Mouse (Mus musculus) ovary, postnatal 14 days (tissue): ENCODE measurements around the gene Akt2.
"Not testable (repeated sequence)": the region's sequence is repeated elsewhere in the genome, so short reads cannot be mapped to it uniquely, and the experiment has no call there.

Experiments used
- DNase-seq: peaks from one replicate; pipeline ENCODE4 v3.0.0; 2022; ENCODE audit warnings: low spot score

Akt2 gene

GRCm38 (mm10) chr7:27613751-27614499 is 22.6 kb downstream of the Akt2 start:
- DNase-seq = no peak

- DNase-seq = no peak
Observed at GRCm38 (mm10) chr7:27621028-27621427, 29.7 kb downstream of the Akt2 start.

DNA sequence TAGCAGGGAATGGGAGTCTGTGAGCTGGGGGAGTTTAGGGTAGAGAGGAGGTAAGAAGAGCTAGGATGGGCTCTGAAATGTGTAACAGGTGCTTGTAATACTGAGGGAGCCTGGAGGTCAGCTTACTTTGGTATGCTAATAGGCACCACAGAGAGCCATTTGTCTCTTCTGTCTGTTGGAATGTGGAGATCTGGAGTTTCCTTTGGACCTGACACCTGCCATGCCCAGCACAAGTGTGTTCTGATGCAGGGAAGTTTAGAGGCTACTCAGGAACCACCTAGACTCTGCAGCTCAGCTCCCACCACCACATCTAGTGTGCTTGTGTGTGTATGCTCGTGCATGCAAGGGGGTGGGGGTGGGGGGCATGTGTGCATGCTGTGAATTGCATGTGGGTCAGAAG is 30.9 kb downstream of the Akt2 start:
- DNase-seq = no peak

DNA sequence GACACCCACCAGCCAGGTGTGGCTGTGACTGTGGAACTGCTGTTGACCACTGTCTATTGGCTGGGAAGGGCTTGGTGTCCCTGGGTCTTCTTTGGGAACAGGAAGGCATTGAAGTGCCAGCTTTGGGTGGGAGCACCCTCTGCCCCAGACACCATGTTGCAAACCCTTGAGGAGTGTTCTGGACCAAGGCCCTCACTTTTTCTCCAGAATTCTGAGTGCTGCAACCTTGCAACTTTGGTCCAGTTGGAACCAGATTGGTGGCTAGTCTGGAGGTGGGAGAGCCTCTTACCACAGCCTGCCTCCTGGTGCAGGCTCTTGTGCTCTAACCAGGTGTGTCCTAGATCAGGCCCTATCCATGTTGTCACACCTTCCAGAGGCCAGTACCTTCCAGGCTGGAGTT is 33.6 kb downstream of the Akt2 start:
- no peak for DNase-seq

- DNase-seq = no peak
Observed at GRCm38 (mm10) chr7:27627707-27628106, 36.4 kb downstream of the Akt2 start.

DNA sequence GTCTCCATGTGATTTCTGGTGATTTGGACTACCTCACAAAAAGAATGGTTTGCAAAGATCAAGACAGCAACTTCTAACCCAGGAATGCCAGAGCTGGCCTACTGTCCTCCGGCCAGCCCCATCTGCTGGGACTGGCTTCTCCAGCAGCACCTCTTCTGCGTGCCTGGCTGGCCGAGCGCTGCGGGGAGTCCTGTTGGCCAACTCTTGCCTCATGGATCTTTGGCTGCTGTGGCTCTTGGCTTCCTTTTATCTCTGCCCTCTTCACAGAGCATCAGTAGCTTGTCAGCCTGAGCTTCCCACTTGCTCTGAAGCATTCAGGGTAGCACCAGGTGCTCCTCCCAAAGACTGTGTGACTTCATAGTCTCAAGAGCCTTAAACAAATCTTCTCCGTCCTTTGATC is 36.8 kb downstream of the Akt2 start:
- no peak for DNase-seq

GRCm38 (mm10) chr7:27628816-27629215 is 37.5 kb downstream of the Akt2 start:
- not testable (repeated sequence) for DNase-seq

DNA sequence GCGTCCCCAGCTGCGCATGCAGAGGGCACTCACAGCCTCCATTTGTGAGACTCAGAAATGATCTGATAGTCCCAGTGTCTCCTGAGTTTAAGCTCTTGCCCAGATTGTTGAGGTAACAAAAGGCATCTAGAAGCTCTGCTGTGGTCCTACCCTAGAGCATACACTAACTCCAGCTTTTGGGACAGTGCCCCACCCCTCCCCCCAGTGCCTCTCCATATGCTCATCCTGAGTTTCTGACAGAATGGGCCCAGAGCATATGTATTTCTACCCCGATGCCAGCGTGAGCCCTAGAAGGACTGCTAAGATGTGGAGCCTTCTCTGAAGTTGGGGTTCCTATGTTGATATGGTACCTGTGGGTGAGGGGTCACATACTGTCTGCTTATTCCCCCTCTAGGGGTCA is 40.1 kb downstream of the Akt2 start:
- no peak for DNase-seq

GRCm38 (mm10) chr7:27633166-27633565 is 41.8 kb downstream of the Akt2 start:
- DNase-seq = no peak

GRCm38 (mm10) chr7:27634691-27635090 is 43.3 kb downstream of the Akt2 start:
- DNase-seq = no peak

GRCm38 (mm10) chr7:27635094-27635493 is 43.7 kb downstream of the Akt2 start:
- not testable (repeated sequence) for DNase-seq

GRCm38 (mm10) chr7:27644471-27644870 is 53.1 kb downstream of the Akt2 start:
- no peak for DNase-seq

- DNase-seq = no peak
Observed at GRCm38 (mm10) chr7:27646516-27646915, 55.2 kb downstream of the Akt2 start.

- no peak for DNase-seq
Observed at GRCm38 (mm10) chr7:27647281-27648002, 56.1 kb downstream of the Akt2 start.

DNA sequence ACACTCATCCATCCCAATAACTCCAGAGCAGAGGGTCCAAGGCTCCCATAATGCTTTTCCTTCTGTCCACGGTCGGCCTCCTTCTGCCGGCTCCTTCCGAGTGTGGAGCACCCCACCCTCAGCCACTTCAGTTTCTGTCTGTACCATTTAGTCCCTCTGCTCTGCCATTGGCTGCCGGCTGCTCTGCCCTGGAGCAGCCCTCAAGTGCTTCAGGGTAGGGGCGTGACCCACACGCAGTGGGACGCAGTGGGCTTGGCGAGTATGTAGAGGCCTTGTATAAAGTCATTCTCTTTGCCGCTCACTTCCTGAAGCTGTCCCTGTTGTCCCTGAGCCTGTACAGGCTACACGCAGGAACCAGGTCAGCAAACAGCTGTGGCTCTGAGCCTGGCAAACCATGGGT is 58.4 kb downstream of the Akt2 start:
- no peak for DNase-seq

- DNase-seq = peak; percentile 71
Observed at GRCm38 (mm10) chr7:27650949-27651348, 59.6 kb downstream of the Akt2 start.

- peak; percentile 42 for DNase-seq
Observed at GRCm38 (mm10) chr7:27653681-27654437, 62.5 kb downstream of the Akt2 start, which contains the start of gene Ttc9b. Gene Ttc9b (plus strand): TSS chr7:27653915.

GRCm38 (mm10) chr7:27654607-27655276 is 63.4 kb downstream of the Akt2 start:
- DNase-seq = no peak

DNA sequence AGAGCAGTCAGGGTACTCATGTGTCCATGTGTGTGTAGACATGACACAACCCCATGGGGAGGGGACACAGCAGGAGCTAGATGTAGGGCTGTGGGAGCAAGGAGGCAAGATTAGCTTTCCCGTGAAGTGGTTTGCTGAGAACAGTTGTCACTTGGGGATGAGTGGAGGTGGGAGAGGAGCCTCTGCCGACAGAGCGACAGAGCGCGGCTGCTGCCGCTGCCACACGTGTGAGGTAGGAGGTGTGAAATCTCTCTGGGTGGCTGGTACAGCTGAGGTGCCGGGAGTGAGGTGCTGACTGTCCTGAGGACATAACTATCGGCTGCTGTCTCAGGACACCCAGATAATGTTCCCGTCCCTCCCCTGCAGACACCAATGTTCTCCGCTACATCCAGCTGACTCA is 64.2 kb downstream of the Akt2 start:
- DNase-seq = no peak

- no peak for DNase-seq
Observed at GRCm38 (mm10) chr7:27656600-27656999, 65.2 kb downstream of the Akt2 start.

- DNase-seq = no peak
Observed at GRCm38 (mm10) chr7:27657824-27658395, 66.6 kb downstream of the Akt2 start.
